In the genomic region with DNA sequence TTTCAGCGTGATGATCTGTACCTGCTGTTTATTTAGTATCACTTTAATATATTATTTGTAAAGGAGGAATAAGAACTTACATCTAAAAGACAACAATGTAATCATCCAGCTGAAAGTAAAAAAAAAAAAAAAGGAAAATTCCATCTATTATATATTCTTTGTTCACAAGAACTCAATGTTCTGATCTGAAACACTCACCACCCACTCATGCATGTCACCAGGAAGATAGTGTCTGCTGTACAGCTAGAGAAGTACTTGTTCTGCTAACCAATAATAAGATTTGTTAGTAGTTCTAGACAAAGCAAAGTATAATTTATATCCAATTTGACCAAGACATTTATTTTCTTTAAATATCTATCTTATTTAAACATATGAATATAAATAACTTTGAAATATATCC, we compare ENCODE assay signal across 14 mouse cellular contexts.
"Had no signal": no experiment of that assay in that cellular context is flagged by ENCODE, and none has a peak within 500 bp of the region (broad histone marks: within the 10 kb centered on the region; RNA-seq: fewer than 3 reads in every experiment).

No protein-coding gene starts in this region.

- H3K4me3 ChIP-seq: midbrain, embryonic 10.5 days; midbrain, embryonic 12.5 days; midbrain, embryonic 15.5 days; neural tube, embryonic 12.5 days; stomach, embryonic 15.5 days had no signal

- H3K9me3 ChIP-seq: midbrain, embryonic 10.5 days; midbrain, embryonic 12.5 days; midbrain, embryonic 15.5 days; neural tube, embryonic 12.5 days; stomach, embryonic 15.5 days had no signal

- H3K9ac ChIP-seq: lung, embryonic 14.5 days; midbrain, embryonic 12.5 days; midbrain, embryonic 15.5 days; neural tube, embryonic 12.5 days; stomach, embryonic 15.5 days had no signal

- DNase-seq: lung, adult 18-20 months; lung, embryonic 14.5 days; lung, postnatal 10 days; lung, postnatal 4 days; right cerebral cortex, postnatal 14 days; thymus, adult 2 months; thymus, postnatal 25 days; thymus, postnatal 4 days had no signal

- H3K4me2 ChIP-seq: lung, embryonic 14.5 days; midbrain, embryonic 12.5 days; midbrain, embryonic 15.5 days; neural tube, embryonic 12.5 days; stomach, embryonic 15.5 days had no signal

- ATAC-seq: midbrain, embryonic 15.5 days had no signal

- H3K27ac ChIP-seq: midbrain, embryonic 10.5 days; midbrain, embryonic 12.5 days; midbrain, embryonic 15.5 days; neural tube, embryonic 12.5 days; stomach, embryonic 15.5 days; stomach, postnatal 0 days had no signal

- H3K27me3 ChIP-seq: midbrain, embryonic 12.5 days; midbrain, embryonic 15.5 days; neural tube, embryonic 12.5 days; stomach, embryonic 15.5 days had no signal

- H3K4me1 ChIP-seq: midbrain, embryonic 10.5 days; midbrain, embryonic 12.5 days; midbrain, embryonic 15.5 days; neural tube, embryonic 12.5 days; stomach, embryonic 15.5 days had no signal

- H3K36me3 ChIP-seq: midbrain, embryonic 10.5 days; midbrain, embryonic 12.5 days; midbrain, embryonic 15.5 days; neural tube, embryonic 12.5 days; stomach, embryonic 15.5 days had no signal
